17 mouse cellular contexts compared by ENCODE assay signal in genomic region chr8:105387151-105387550, GRCm38 (mm10). TPM values are rescaled to one million over a fixed set of nuclear protein-coding genes. Genes with fewer than 3 reads are reported as not detected.
DNase-seq lines count a peak whose midpoint lies in the region; ATAC-seq lines count a peak whose summit lies in the region.
"Had no signal": no experiment of that assay in that cellular context is flagged by ENCODE, and none has a peak within 500 bp of the region (broad histone marks: within the 10 kb centered on the region; RNA-seq: fewer than 3 reads in every experiment).

No protein-coding gene starts in this region.

- H3K27ac ChIP-seq in midbrain, embryonic 11.5 days (ENCODE audit: low read depth, low read length): no peak overlapping the region
- H3K27ac ChIP-seq: forebrain, embryonic 12.5 days; hindbrain, embryonic 15.5 days; liver, embryonic 14.5 days; midbrain, embryonic 12.5 days had no signal

- H3K36me3 ChIP-seq in midbrain, embryonic 11.5 days (ENCODE audit: control insufficient read depth, insufficient read depth, low read length): no peaks in the 10 kb centered on the region
- H3K36me3 ChIP-seq: forebrain, embryonic 12.5 days; hindbrain, embryonic 15.5 days; midbrain, embryonic 12.5 days had no signal

- no peak overlapping the region for H3K9ac ChIP-seq in midbrain, embryonic 11.5 days (ENCODE audit: low read length)
- H3K9ac ChIP-seq: forebrain, embryonic 12.5 days; hindbrain, embryonic 15.5 days; liver, embryonic 14.5 days; midbrain, embryonic 12.5 days had no signal

- intact Hi-C loops in gastrocnemius, postnatal 14 days (cut with DNase I; ENCODE audit: low total_unique reads): no loop called here

- no peaks in the 10 kb centered on the region for H3K4me1 ChIP-seq in midbrain, embryonic 11.5 days (ENCODE audit: control insufficient read depth, insufficient read depth, low read length)
- H3K4me1 ChIP-seq: forebrain, embryonic 12.5 days; hindbrain, embryonic 15.5 days; midbrain, embryonic 12.5 days had no signal

- no peaks in the 10 kb centered on the region for H3K27me3 ChIP-seq in midbrain, embryonic 11.5 days (ENCODE audit: control insufficient read depth, insufficient read depth, low read length)
- H3K27me3 ChIP-seq: forebrain, embryonic 12.5 days; hindbrain, embryonic 15.5 days; midbrain, embryonic 12.5 days had no signal

- 70% methylated on average over 1 of the region's 1 CpGs for WGBS in midbrain, embryonic 11.5 days

- no peak for ATAC-seq in midbrain, embryonic 11.5 days (ENCODE audit: low FRiP score)

- no peak overlapping the region for H3K4me3 ChIP-seq in midbrain, embryonic 11.5 days (ENCODE audit: low read depth, low read length)
- H3K4me3 ChIP-seq: forebrain, embryonic 12.5 days; hindbrain, embryonic 15.5 days; midbrain, embryonic 12.5 days had no signal

- H3K9me3 ChIP-seq in midbrain, embryonic 11.5 days (ENCODE audit: control insufficient read depth, low read length): no peaks in the 10 kb centered on the region
- H3K9me3 ChIP-seq: forebrain, embryonic 12.5 days; hindbrain, embryonic 15.5 days; midbrain, embryonic 12.5 days had no signal

- H3K4me2 ChIP-seq in midbrain, embryonic 11.5 days: no peak overlapping the region
- H3K4me2 ChIP-seq: forebrain, embryonic 12.5 days; hindbrain, embryonic 15.5 days; midbrain, embryonic 12.5 days had no signal

- peak; percentile 3 for DNase-seq in gastrocnemius, postnatal 14 days
- no peak for DNase-seq in gastrocnemius, postnatal 4 days (ENCODE audit: low spot score in 2 of 2)
- peak; percentile 56 for DNase-seq in 3134 (ENCODE audit: extremely low read depth, insufficient read length, low spot score)
- DNase-seq in fibroblast of lung, adult 2 months (ENCODE audit: low read depth): peak; percentile 57
- DNase-seq in kidney, postnatal 4 days: peak; percentile 43 to 60
- DNase-seq in MN1 (ENCODE audit: low spot score): no peak
- DNase-seq in midbrain, embryonic 11.5 days (ENCODE audit: low spot score, missing footprints): no peak
- DNase-seq in layer of hippocampus, postnatal 14 days (ENCODE audit: low spot score in 2 of 2): no peak
- DNase-seq: adrenal gland, postnatal 36 days; thymus, postnatal 14 days had no signal

RNA-seq across cellular contexts. Expression of gene Plekhg4, which starts 14.1 kb away (rescaled TPM):
- under 1 TPM; 0.07 to 0.08 TPM for total RNA-seq in gastrocnemius, postnatal 14 days (2021)
- under 1 TPM; 0.17 to 0.26 TPM for total RNA-seq in gastrocnemius, postnatal 4 days (2021)
- polyA plus RNA-seq in midbrain, embryonic 11.5 days (2014; fragmentation: Nextera tagmentation; extraction: Ambion mirVana): 0.55 and 0.61 TPM in 2 replicates
- total RNA-seq in layer of hippocampus, postnatal 14 days (2021): 1 to 10 TPM in 1 of 2 experiments, under 1 TPM in 1; 0.81 to 1.2 TPM

RNA-seq across cellular contexts. Expression of gene Kctd19, which starts 26.2 kb away (rescaled TPM):
- total RNA-seq in gastrocnemius, postnatal 14 days (2021): under 1 TPM in 1 of 2 experiments, not detected in 1; 0.21 TPM
- total RNA-seq in gastrocnemius, postnatal 4 days (2021): not detected
- not detected in 2 replicates for polyA plus RNA-seq in midbrain, embryonic 11.5 days (2014; fragmentation: Nextera tagmentation; extraction: Ambion mirVana)
- total RNA-seq in layer of hippocampus, postnatal 14 days (2021): not detected
- total RNA-seq: adrenal gland, postnatal 36 days; layer of hippocampus, adult 18-20 months; left cerebral cortex, postnatal 25 days had no signal
- polyA plus RNA-seq: forebrain, embryonic 12.5 days; hindbrain, embryonic 15.5 days; liver, embryonic 14.5 days; midbrain, embryonic 12.5 days; neural tube, embryonic 11.5 days had no signal

RNA-seq across cellular contexts. Expression of gene Lrrc36, which starts 26.2 kb away (rescaled TPM):
- under 1 TPM; 0.53 to 0.97 TPM for total RNA-seq in gastrocnemius, postnatal 14 days (2021)
- total RNA-seq in gastrocnemius, postnatal 4 days (2021): 1 to 10 TPM; 1.6 to 1.7 TPM
- 1.9 and 2.7 TPM in 2 replicates for polyA plus RNA-seq in midbrain, embryonic 11.5 days (2014; fragmentation: Nextera tagmentation; extraction: Ambion mirVana)
- total RNA-seq in layer of hippocampus, postnatal 14 days (2021): under 1 TPM; 0.60 to 0.78 TPM

RNA-seq across cellular contexts. Expression of gene Slc9a5, which starts 38.5 kb away (rescaled TPM):
- total RNA-seq in gastrocnemius, postnatal 14 days (2021): 1 to 10 TPM in 1 of 2 experiments, under 1 TPM in 1; 0.84 to 1.0 TPM
- total RNA-seq in gastrocnemius, postnatal 4 days (2021): 1 to 10 TPM; 4.0 to 4.2 TPM
- polyA plus RNA-seq in midbrain, embryonic 11.5 days (2014; fragmentation: Nextera tagmentation; extraction: Ambion mirVana): 2.9 and 3.2 TPM in 2 replicates
- 10 to 100 TPM; 10.7 to 11.9 TPM for total RNA-seq in layer of hippocampus, postnatal 14 days (2021)

RNA-seq across cellular contexts. Expression of gene Fhod1, which starts 39.4 kb away (rescaled TPM):
- total RNA-seq in gastrocnemius, postnatal 14 days (2021): 10 to 100 TPM; 12.1 to 15.6 TPM
- 10 to 100 TPM; 12.4 to 14.2 TPM for total RNA-seq in gastrocnemius, postnatal 4 days (2021)
- 1.6 and 2.0 TPM in 2 replicates for polyA plus RNA-seq in midbrain, embryonic 11.5 days (2014; fragmentation: Nextera tagmentation; extraction: Ambion mirVana)
- 1 to 10 TPM; 2.6 to 3.4 TPM for total RNA-seq in layer of hippocampus, postnatal 14 days (2021)

Comparison
In these comparisons a context has a peak if more than half of its experiments do, and no peak if none do; other contexts are left out.
1. DNase-seq: peak in gastrocnemius, postnatal 14 days (single experiment), 3134 (single experiment), fibroblast of lung, adult 2 months (single experiment) and kidney, postnatal 4 days (2 of 2); none in gastrocnemius, postnatal 4 days (0 of 2), MN1 (single experiment), midbrain, embryonic 11.5 days (single experiment) and layer of hippocampus, postnatal 14 days (0 of 2).